Mouse (Mus musculus) small intestine, adult 2 months (tissue): ENCODE measurements around the gene Trim72.

Source experiments
- CTCF ChIP-seq: fragments of 200-500 bp; IDR thresholded peaks from 2 replicates; pipeline ENCODE4 v1.5.1; 2012; ENCODE audit warnings: low read depth, mild to moderate bottlenecking, control low read depth, inconsistent platforms, low read length, moderate library complexity, mixed read lengths; ENCODE audit not compliant: insufficient replicate concordance, insufficient read length; ENCODE audit errors: extremely low read depth
- POLR2A ChIP-seq: fragments of 200-500 bp; IDR thresholded peaks from 2 replicates; pipeline ENCODE4 v1.6.1; 2012; ENCODE audit warnings: low read depth, mild to moderate bottlenecking, control low read depth, inconsistent platforms, low read length, moderate library complexity

GRCm38 (mm10) chr7:127988904-127989303 lies 14.8 kb upstream of the Trim72 start:
- TF ChIP-seq CTCF (no peak), POLR2A (no peak)
